Mouse (Mus musculus): ENCODE results near the gene Defb9. TPM values are rescaled to one million over a fixed set of nuclear protein-coding genes. Genes with fewer than 3 reads are reported as not detected.

Gene Defb9
- not detected in 2 replicates for polyA plus RNA-seq (2012; rRNA removed)

GRCm38 (mm10) chr8:21885321-21885720 lies at the start of gene Defb9:
TSS of gene Defb9 (minus strand) at chr8:21885421.

GRCm38 (mm10) chr8:21932610-21933009 lies 47.4 kb upstream of the Defb9 start, which contains the start of gene Defb15:
TSS of gene Defb15 (minus strand) at chr8:21932710.

GRCm38 (mm10) chr8:21906290-21906689 lies 21.1 kb upstream of the Defb9 start, which contains the start of gene Defb11:
TSS of gene Defb11 (minus strand) at chr8:21906412.

GRCm38 (mm10) chr8:21858586-21858985 lies 26.6 kb downstream of the Defb9 start, which contains the start of gene Defb10:
TSS of gene Defb10 (plus strand) at chr8:21858901.

Other genes starting within 250 kb of the Defb9 start
- gene Defa17, start 229.6 kb downstream of the Defb9 start, polyA plus RNA-seq (2012; rRNA removed): not detected in 2 replicates
- not detected in 2 replicates for gene Defa34, start 219.6 kb downstream of the Defb9 start, polyA plus RNA-seq (2012; rRNA removed)
- not detected in 2 replicates for gene AY761184, start 181.8 kb downstream of the Defb9 start, polyA plus RNA-seq (2012; rRNA removed)
- not detected in 2 replicates for gene Defa24, start 150.9 kb downstream of the Defb9 start, polyA plus RNA-seq (2012; rRNA removed)
- gene Defb50, start 61.9 kb downstream of the Defb9 start, polyA plus RNA-seq (2012; rRNA removed): not detected in 2 replicates
- not detected in 2 replicates for gene Defb2, start 45.5 kb downstream of the Defb9 start, polyA plus RNA-seq (2012; rRNA removed)
- gene Defb10, start 26.5 kb downstream of the Defb9 start, polyA plus RNA-seq (2012; rRNA removed): not detected in 2 replicates
- gene Defb11, start 21.0 kb upstream of the Defb9 start, polyA plus RNA-seq (2012; rRNA removed): not detected in 2 replicates
- gene Defb15, start 47.3 kb upstream of the Defb9 start, polyA plus RNA-seq (2012; rRNA removed): not detected in 2 replicates
- not detected in 2 replicates for gene Defb35, start 52.9 kb upstream of the Defb9 start, polyA plus RNA-seq (2012; rRNA removed)
- gene Defb13, start 61.3 kb upstream of the Defb9 start, polyA plus RNA-seq (2012; rRNA removed): not detected in 2 replicates
- gene Fam90a1a, start 73.3 kb upstream of the Defb9 start, polyA plus RNA-seq (2012; rRNA removed): not detected in 2 replicates
- gene Ccdc70, start 84.4 kb upstream of the Defb9 start, polyA plus RNA-seq (2012; rRNA removed): not detected in 2 replicates
- 8.5 and 9.9 TPM in 2 replicates for gene Atp7b, start 174.9 kb upstream of the Defb9 start, polyA plus RNA-seq (2012; rRNA removed)
- gene Alg11, start 175.3 kb upstream of the Defb9 start, polyA plus RNA-seq (2012; rRNA removed): 3.2 and 3.6 TPM in 2 replicates
- 0.03 TPM in 2 replicates for gene Nek5, start 239.6 kb upstream of the Defb9 start, polyA plus RNA-seq (2012; rRNA removed)

Measured in liver, embryonic 14 days (tissue).